Mouse (Mus musculus) layer of hippocampus, postnatal 14 days (tissue): ENCODE measurements around the gene Rmdn2. TPM values are rescaled to one million over a fixed set of nuclear protein-coding genes. Genes with fewer than 3 reads are reported as not detected.

Experiments
- DNase-seq, 2 experiments: peaks; one replicate each; pipeline ENCODE4 v3.0.0; 2021 to 2022; ENCODE audit warnings: low spot score in 2 of 2, mixed read lengths in 1 of 2
- total RNA-seq, 2 experiments: library from RNA; stranded (reverse); gene quantifications; 2 replicates each; pipeline ENCODE4 v1.2.3; 2021

The Rmdn2 gene
- total RNA-seq, 2 experiments from 2014 or later: 9.0 to 10.9 TPM

DNA sequence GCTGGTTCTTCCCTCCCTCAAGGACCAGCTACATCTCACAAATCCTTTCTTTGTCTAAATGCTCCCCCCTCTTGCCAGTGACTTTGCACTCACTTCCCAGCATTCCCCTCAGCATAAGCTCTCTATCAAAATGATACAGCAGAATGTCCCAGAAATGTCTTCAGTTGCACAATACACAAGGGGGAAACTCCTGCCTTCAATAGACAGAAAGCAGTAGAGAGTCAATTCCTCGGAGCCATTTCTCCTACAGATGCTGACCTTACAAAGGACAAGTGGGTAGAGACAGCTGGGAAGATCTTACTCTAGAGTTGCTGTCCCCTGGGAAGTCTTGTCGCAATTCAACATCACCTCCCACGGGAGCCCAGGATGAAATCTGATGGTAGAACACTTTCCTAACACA, 125.9 kb downstream of the Rmdn2 start:
- DNase-seq: no peak

DNA sequence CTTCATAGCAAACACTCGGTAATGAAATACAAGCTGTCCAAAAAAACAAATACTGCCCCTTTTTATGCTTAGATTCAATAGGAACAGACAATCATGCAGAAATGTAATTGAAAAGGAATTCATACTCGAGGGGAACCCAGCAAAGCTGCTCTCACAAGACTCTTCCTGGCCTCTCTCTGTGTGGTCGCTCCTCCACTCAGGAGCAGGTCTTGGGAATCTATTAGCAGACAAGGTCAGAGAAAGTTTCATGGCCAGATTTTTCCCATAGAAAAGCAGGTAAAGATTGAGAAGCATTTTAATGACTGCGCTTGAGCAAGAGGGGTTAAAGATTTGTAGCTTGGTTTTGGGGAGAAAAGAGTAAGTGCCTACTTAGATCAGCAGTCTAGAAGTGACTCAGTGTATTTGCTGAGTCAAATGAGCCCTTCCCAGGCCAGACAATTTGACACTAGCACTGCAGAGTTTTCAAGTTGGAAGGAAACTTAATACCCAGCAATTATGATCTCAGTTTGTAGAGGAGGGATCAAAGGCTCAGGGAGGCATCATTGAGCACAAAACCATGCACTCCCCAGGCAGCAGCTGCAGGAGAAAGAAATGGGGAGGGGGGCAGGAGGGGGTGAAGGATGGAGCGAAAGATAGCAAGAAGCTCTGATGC, 127.3 kb downstream of the Rmdn2 start:
- DNase-seq: no peak

DNA sequence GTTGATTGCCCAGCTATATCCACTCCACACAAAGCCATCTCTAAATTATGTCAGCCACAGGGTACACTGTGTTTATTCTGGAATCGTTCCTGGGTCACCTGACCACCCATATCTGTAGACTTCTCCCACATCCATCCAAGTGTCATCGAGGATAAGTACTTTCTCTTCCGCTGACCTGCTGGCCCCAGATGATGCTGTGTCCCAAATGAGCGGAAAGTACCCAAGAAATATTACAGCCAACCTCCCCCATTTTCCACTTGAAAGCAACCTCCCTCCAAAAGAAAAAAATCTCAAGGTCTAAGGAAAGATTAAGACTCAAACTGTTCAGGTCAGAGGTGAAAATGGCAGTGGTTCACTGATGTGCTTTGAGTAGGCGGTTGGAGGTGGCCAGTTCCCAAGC, 131.0 kb downstream of the Rmdn2 start:
- no peak for DNase-seq

Other genes starting within 250 kb of the Rmdn2 start
- 1 to 10 TPM; 4.7 to 6.1 TPM for gene Cyp1b1, start 103.2 kb downstream of the Rmdn2 start, total RNA-seq